Mouse (Mus musculus) embryonic facial prominence, embryonic 15.5 days (tissue): ENCODE data around the gene Wfdc15a. TPM values are rescaled to one million over a fixed set of nuclear protein-coding genes. Genes with fewer than 3 reads are reported as not detected.

Source experiments
- ATAC-seq: fragments of 200-750 bp; cut with Nextera tagmentation; 2 replicates; pipeline ENCODE4 v1.8.0; 2017; ENCODE audit warnings: low read depth, moderate TSS enrichment; ENCODE audit not compliant: insufficient number of reproducible peaks, low FRiP score, low TSS enrichment
- H3K27ac ChIP-seq: fragments of 300-500 bp; sonication (generic); replicated peaks from 2 replicates; pipeline ENCODE4 v1.5.1; 2015; ENCODE audit warnings: mild to moderate bottlenecking, inconsistent platforms
- H3K27me3 ChIP-seq: fragments of 300-500 bp; sonication (generic); 2 replicates; pipeline ENCODE4 v1.6.1; 2015; ENCODE audit warnings: inconsistent platforms
- H3K36me3 ChIP-seq: fragments of 300-500 bp; sonication (generic); 2 replicates; pipeline ENCODE4 v1.6.1; 2015; ENCODE audit warnings: mild to moderate bottlenecking, inconsistent platforms
- H3K4me1 ChIP-seq: fragments of 300-500 bp; sonication (generic); 2 replicates; pipeline ENCODE4 v1.6.1; 2015; ENCODE audit warnings: inconsistent platforms
- H3K4me2 ChIP-seq: fragments of 300-500 bp; sonication (generic); replicated peaks from 2 replicates; pipeline ENCODE4 v1.6.1; 2015; ENCODE audit warnings: mild to moderate bottlenecking, inconsistent platforms
- H3K4me3 ChIP-seq: fragments of 300-500 bp; sonication (generic); replicated peaks from 2 replicates; pipeline ENCODE4 v1.5.1; 2015; ENCODE audit warnings: mild to moderate bottlenecking, inconsistent platforms
- H3K9ac ChIP-seq: fragments of 300-500 bp; sonication (generic); 2 replicates; pipeline ENCODE4 v1.6.1; 2015; ENCODE audit warnings: inconsistent platforms
- H3K9me3 ChIP-seq: fragments of 300-500 bp; sonication (generic); replicated peaks from 2 replicates; pipeline ENCODE4 v1.6.1; 2016; ENCODE audit warnings: inconsistent platforms
- WGBS: fragments of 180-500 bp; shearing (Covaris S2); methylation state at CpG from one replicate; pipeline ENCODE4 v1.1.7; 2015; 5-methylcytosine and 5-hydroxymethylcytosine counted together
- polyA plus RNA-seq: library from polyadenylated mRNA; unstranded; fragments of >200 nt; fragmentation: Nextera tagmentation; extraction: Ambion mirVana; gene quantifications from 2 replicates; pipeline ENCODE4 v1.2.1, GENCODE M21; 2015

Gene Wfdc15a
- polyA plus RNA-seq, 1 experiment from 2014 or later = not detected

GRCm38 (mm10) chr2:164195971-164196699 lies 3.8 kb downstream of the Wfdc15a start:
- Histone ChIP-seq H3K4me1 (no peaks in the 10 kb centered on the region), H3K4me3 (no peak overlapping the region), H3K27me3 (no peaks in the 10 kb centered on the region), H3K9ac (no peak overlapping the region), H3K9me3 (no peaks in the 10 kb centered on the region), H3K27ac (no peak overlapping the region), H3K4me2 (no peak overlapping the region), H3K36me3 (no peaks in the 10 kb centered on the region)
- no peak for ATAC-seq
- WGBS = 84% methylated on average over 5 of the region's 5 CpGs

- Histone ChIP-seq H3K9me3 (no peaks in the 10 kb centered on the region), H3K27ac (no peak overlapping the region), H3K36me3 (no peaks in the 10 kb centered on the region), H3K4me2 (no peak overlapping the region), H3K27me3 (no peaks in the 10 kb centered on the region), H3K9ac (no peak overlapping the region), H3K4me1 (no peaks in the 10 kb centered on the region), H3K4me3 (no peak overlapping the region)
- no peak for ATAC-seq
- WGBS = 77% methylated on average over 5 of the region's 5 CpGs
Observed at GRCm38 (mm10) chr2:164194959-164195630, 4.8 kb downstream of the Wfdc15a start.

- H3K9me3 ChIP-seq = no peaks in the 10 kb centered on the region
- no peaks in the 10 kb centered on the region for H3K36me3 ChIP-seq
- H3K27ac ChIP-seq = no peak overlapping the region
- no peak overlapping the region for H3K9ac ChIP-seq
- no peak overlapping the region for H3K4me2 ChIP-seq
- no peaks in the 10 kb centered on the region for H3K4me1 ChIP-seq
- no peak overlapping the region for H3K4me3 ChIP-seq
- no peak for ATAC-seq
- no peaks in the 10 kb centered on the region for H3K27me3 ChIP-seq
Observed at GRCm38 (mm10) chr2:164192279-164192678, 7.7 kb downstream of the Wfdc15a start.

GRCm38 (mm10) chr2:164190576-164190975 lies 9.4 kb downstream of the Wfdc15a start, which contains the start of gene Wfdc12:
Gene Wfdc12 (minus strand): TSS chr2:164190608.
- no peak for ATAC-seq
- Histone ChIP-seq H3K27ac (no peak within 1 kb of the TSS), H3K4me3 (no peak within 1 kb of the TSS), H3K4me2 (no peak within 1 kb of the TSS), H3K27me3 (no peaks in the 10 kb centered on the region), H3K36me3 (no peaks in the 10 kb centered on the region), H3K9ac (no peak within 1 kb of the TSS), H3K4me1 (no peaks in the 10 kb centered on the region), H3K9me3 (no peaks in the 10 kb centered on the region)
- 84% methylated on average over 6 of the region's 6 CpGs for WGBS

- Histone ChIP-seq H3K4me2 (no peak overlapping the region), H3K4me3 (no peak overlapping the region), H3K4me1 (peaks cover 7% of the 10 kb centered on the region; the same call in 1 of the 2 replicates), H3K9ac (no peak overlapping the region), H3K27ac (no peak overlapping the region), H3K9me3 (no peaks in the 10 kb centered on the region), H3K36me3 (no peaks in the 10 kb centered on the region), H3K27me3 (no peaks in the 10 kb centered on the region)
- 30% methylated on average over 5 of the region's 5 CpGs for WGBS
- no peak for ATAC-seq
Observed at GRCm38 (mm10) chr2:164188722-164189121, 11.2 kb downstream of the Wfdc15a start.

- ATAC-seq = no peak
- Histone ChIP-seq H3K9ac (no peak overlapping the region), H3K4me3 (no peak overlapping the region), H3K27me3 (no peaks in the 10 kb centered on the region), H3K4me1 (peaks cover 7% of the 10 kb centered on the region; the same call in 1 of the 2 replicates), H3K9me3 (no peaks in the 10 kb centered on the region), H3K4me2 (no peak overlapping the region), H3K36me3 (no peaks in the 10 kb centered on the region), H3K27ac (no peak overlapping the region)
- 37% methylated on average over 9 of the region's 9 CpGs for WGBS
Observed at GRCm38 (mm10) chr2:164184145-164184719, 15.7 kb downstream of the Wfdc15a start.

GRCm38 (mm10) chr2:164183340-164183739 lies 16.6 kb downstream of the Wfdc15a start:
- Histone ChIP-seq H3K27ac (no peak overlapping the region), H3K4me2 (no peak overlapping the region), H3K4me1 (peaks cover 7% of the 10 kb centered on the region; the same call in 1 of the 2 replicates), H3K9me3 (no peaks in the 10 kb centered on the region), H3K27me3 (no peaks in the 10 kb centered on the region), H3K4me3 (no peak overlapping the region), H3K9ac (no peak overlapping the region), H3K36me3 (no peaks in the 10 kb centered on the region)
- no peak for ATAC-seq
- 49% methylated on average over 9 of the region's 9 CpGs for WGBS

GRCm38 (mm10) chr2:164182692-164183255 lies 17.2 kb downstream of the Wfdc15a start, which contains the start of gene Wfdc5:
Gene Wfdc5 (minus strand): TSS chr2:164182742.
- Histone ChIP-seq H3K4me1 (peaks cover 7% of the 10 kb centered on the region; the same call in 1 of the 2 replicates), H3K4me2 (no peak within 1 kb of the TSS), H3K9me3 (no peaks in the 10 kb centered on the region), H3K27ac (no peak within 1 kb of the TSS), H3K27me3 (no peaks in the 10 kb centered on the region), H3K4me3 (no peak within 1 kb of the TSS), H3K9ac (no peak within 1 kb of the TSS), H3K36me3 (no peaks in the 10 kb centered on the region)
- 52% methylated on average over 7 of the region's 7 CpGs for WGBS
- no peak for ATAC-seq

GRCm38 (mm10) chr2:164180770-164181169 lies 19.2 kb downstream of the Wfdc15a start:
- no peaks in the 10 kb centered on the region for H3K9me3 ChIP-seq
- no peak for ATAC-seq
- no peak overlapping the region for H3K4me3 ChIP-seq
- H3K4me1 ChIP-seq = peaks cover 7% of the 10 kb centered on the region; the same call in 1 of the 2 replicates
- no peaks in the 10 kb centered on the region for H3K27me3 ChIP-seq
- H3K9ac ChIP-seq = no peak overlapping the region
- H3K27ac ChIP-seq = no peak overlapping the region
- H3K4me2 ChIP-seq = no peak overlapping the region
- 78% methylated on average over 4 of the region's 4 CpGs for WGBS
- H3K36me3 ChIP-seq = no peaks in the 10 kb centered on the region

- Histone ChIP-seq H3K4me2 (no peak overlapping the region), H3K27ac (no peak overlapping the region), H3K9ac (no peak overlapping the region), H3K27me3 (no peaks in the 10 kb centered on the region), H3K4me1 (peaks cover 7% of the 10 kb centered on the region; the same call in 1 of the 2 replicates), H3K9me3 (no peaks in the 10 kb centered on the region), H3K36me3 (no peaks in the 10 kb centered on the region), H3K4me3 (no peak overlapping the region)
- no peak for ATAC-seq
- WGBS = 37% methylated on average over 3 of the region's 3 CpGs
Observed at GRCm38 (mm10) chr2:164180124-164180523, 19.8 kb downstream of the Wfdc15a start.

GRCm38 (mm10) chr2:164177831-164178230 lies 22.1 kb downstream of the Wfdc15a start:
- H3K4me3 ChIP-seq = no peak overlapping the region
- no peaks in the 10 kb centered on the region for H3K27me3 ChIP-seq
- WGBS = 72% methylated on average over 5 of the region's 5 CpGs
- no peak for ATAC-seq
- no peak overlapping the region for H3K9ac ChIP-seq
- no peaks in the 10 kb centered on the region for H3K4me1 ChIP-seq
- no peak overlapping the region for H3K4me2 ChIP-seq
- no peaks in the 10 kb centered on the region for H3K36me3 ChIP-seq
- no peaks in the 10 kb centered on the region for H3K9me3 ChIP-seq
- no peak overlapping the region for H3K27ac ChIP-seq
